Mouse (Mus musculus) neural tube, embryonic 11.5 days (tissue): Measurements from ENCODE around the gene Cacng2. TPM values are rescaled to one million over a fixed set of nuclear protein-coding genes. Genes with fewer than 3 reads are reported as not detected.

Source experiments
- ATAC-seq: fragments of 200-750 bp; cut with Nextera tagmentation; 2 replicates; pipeline ENCODE4 v1.8.0; 2017; ENCODE audit warnings: moderate number of reproducible peaks, mild to moderate bottlenecking, moderate TSS enrichment, moderate library complexity; ENCODE audit not compliant: insufficient read depth, low FRiP score, low TSS enrichment
- DNase-seq: peaks from one replicate; pipeline ENCODE4 v3.0.0-alpha.2; 2015; ENCODE audit warnings: low spot score
- H3K27ac ChIP-seq: fragments of 300-500 bp; sonication (generic); 2 replicates; pipeline ENCODE4 v1.5.1; 2014; ENCODE audit warnings: low read depth, mild to moderate bottlenecking, low read length
- H3K27me3 ChIP-seq: fragments of 300-500 bp; sonication (generic); 2 replicates; pipeline ENCODE4 v1.6.1; 2014; ENCODE audit warnings: mild to moderate bottlenecking, low read length, mixed read lengths; ENCODE audit not compliant: control insufficient read depth, insufficient read depth
- H3K36me3 ChIP-seq: fragments of 300-500 bp; sonication (generic); 2 replicates; pipeline ENCODE4 v1.6.1; 2014; ENCODE audit warnings: mild to moderate bottlenecking, low read length, moderate library complexity, mixed read lengths; ENCODE audit not compliant: control insufficient read depth, insufficient read depth
- H3K4me1 ChIP-seq: fragments of 300-500 bp; sonication (generic); 2 replicates; pipeline ENCODE4 v1.6.1; 2014; ENCODE audit warnings: low read length, mixed read lengths; ENCODE audit not compliant: control insufficient read depth, insufficient read depth
- H3K4me2 ChIP-seq: fragments of 300-500 bp; sonication (generic); 2 replicates; pipeline ENCODE4 v1.6.1; 2014; ENCODE audit warnings: low read depth, mild to moderate bottlenecking, moderate library complexity
- H3K4me3 ChIP-seq: fragments of 300-500 bp; sonication (generic); 2 replicates; pipeline ENCODE4 v1.5.1; 2014; ENCODE audit warnings: low read depth, low read length
- H3K9ac ChIP-seq: fragments of 300-500 bp; sonication (generic); 2 replicates; pipeline ENCODE4 v1.6.1; 2014; ENCODE audit warnings: mild to moderate bottlenecking, low read length
- H3K9me3 ChIP-seq: fragments of 300-500 bp; sonication (generic); 2 replicates; pipeline ENCODE4 v1.6.1; 2016; ENCODE audit warnings: low read length; ENCODE audit not compliant: control insufficient read depth
- WGBS: fragments of 180-500 bp; shearing (Covaris S2); extraction: QIAGEN DNeasy Blood & Tissue Kit; methylation state at CpG from one replicate; pipeline ENCODE4 v1.1.7; 2014; 5-methylcytosine and 5-hydroxymethylcytosine counted together
- polyA plus RNA-seq: library from polyadenylated mRNA; unstranded; fragments of >200 nt; fragmentation: Nextera tagmentation; extraction: Ambion mirVana; gene quantifications from 2 replicates; pipeline ENCODE4 v1.2.1, GENCODE M21; 2014

Gene Cacng2
- polyA plus RNA-seq, 1 experiment from 2014 or later = 1.7 TPM

DNA sequence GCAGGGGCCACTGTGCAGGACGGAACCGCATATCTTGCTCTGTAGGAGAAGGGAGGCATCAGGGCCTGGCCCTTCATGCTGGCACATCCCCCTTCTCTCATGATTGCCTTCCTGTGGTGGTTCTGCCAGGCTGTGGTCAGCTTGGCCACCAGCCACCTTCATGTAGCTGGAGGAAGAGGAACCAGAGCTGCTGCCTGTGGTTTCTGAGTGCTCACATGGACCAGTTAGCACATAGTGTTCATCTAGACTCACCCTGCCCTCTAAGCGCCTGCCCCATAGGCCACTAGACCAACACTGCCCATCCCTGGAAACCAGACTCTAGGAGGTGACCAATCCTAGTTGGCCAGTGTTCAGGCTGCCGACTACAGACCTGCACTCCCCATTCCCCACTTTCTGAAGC, 174.1 kb downstream of the Cacng2 start:
- Histone ChIP-seq H3K4me3 (no peak overlapping the region), H3K4me1 (no peaks in the 10 kb centered on the region), H3K4me2 (no peak overlapping the region), H3K27me3 (no peaks in the 10 kb centered on the region), H3K9me3 (no peaks in the 10 kb centered on the region), H3K36me3 (no peaks in the 10 kb centered on the region), H3K27ac (no peak overlapping the region), H3K9ac (no peak overlapping the region)
- ATAC-seq = no peak
- WGBS = 90% methylated on average over 4 of the region's 4 CpGs
- DNase-seq = no peak

Other genes starting within 250 kb of the Cacng2 start
- 262 and 277 TPM in 2 replicates for gene Txn2, start 191.0 kb downstream of the Cacng2 start, polyA plus RNA-seq
- 4.1 and 5.7 TPM in 2 replicates for gene Foxred2, start 163.3 kb downstream of the Cacng2 start, polyA plus RNA-seq
- gene Eif3d, start 149.2 kb downstream of the Cacng2 start, polyA plus RNA-seq = 233 and 243 TPM in 2 replicates
- 115 and 119 TPM in 2 replicates for gene Ift27, start 54.1 kb upstream of the Cacng2 start, polyA plus RNA-seq
- 0.26 TPM in 1 of 2 replicates, not detected in the other for gene Pvalb, start 86.4 kb upstream of the Cacng2 start, polyA plus RNA-seq
- gene Ncf4, start 124.8 kb upstream of the Cacng2 start, polyA plus RNA-seq = 6.8 and 7.6 TPM in 2 replicates
- 0.37 and 0.70 TPM in 2 replicates for gene Csf2rb2, start 185.7 kb upstream of the Cacng2 start, polyA plus RNA-seq
- gene Csf2rb, start 205.7 kb upstream of the Cacng2 start, polyA plus RNA-seq = 1.8 and 5.4 TPM in 2 replicates